Mouse (Mus musculus) thymus, adult 2 months (tissue): Measurements from ENCODE around the gene Lingo3.

Experiments used
- CTCF ChIP-seq: fragments of 200-500 bp; IDR thresholded peaks from 2 replicates; pipeline ENCODE4 v1.5.1; 2012; ENCODE audit warnings: mild to moderate bottlenecking, control low read depth, low read length, moderate library complexity, borderline replicate concordance; ENCODE audit not compliant: control insufficient read depth, poor library complexity, insufficient read depth; ENCODE audit errors: extremely low read depth
- POLR2A ChIP-seq: fragments of 200-500 bp; IDR thresholded peaks from 2 replicates; pipeline ENCODE4 v1.6.1; 2012; ENCODE audit warnings: mild to moderate bottlenecking, low read length, control low read depth, moderate library complexity; ENCODE audit not compliant: control insufficient read depth, poor library complexity, insufficient read depth; ENCODE audit errors: extremely low read depth

- TF ChIP-seq CTCF (no peak), POLR2A (no peak)
Measured at GRCm38 (mm10) chr10:80832818-80833217, 11.0 kb downstream of the Lingo3 start.
